Mouse (Mus musculus): ENCODE measurements around the gene Snap23. TPM values are rescaled to one million over a fixed set of nuclear protein-coding genes. Genes with fewer than 3 reads are reported as not detected.
"Not testable (repeated sequence)": the region's sequence is repeated elsewhere in the genome, so short reads cannot be mapped to it uniquely, and the experiment has no call there.

Snap23 gene
- 10 to 100 TPM; 40.5 to 52.2 (median 44.5) TPM for total RNA-seq (2022)

GRCm38 (mm10) chr2:120566886-120567797 is at the start of gene Snap23:
Snap23 (plus strand) TSS chr2:120567671.
- DNase-seq (ENCODE audit: low spot score in 2 of 2), result peak; percentile 92 to 96

GRCm38 (mm10) chr2:120518547-120519210 is 48.8 kb upstream of the Snap23 start:
- DNase-seq (ENCODE audit: low spot score in 2 of 2), result no peak

- DNase-seq (ENCODE audit: low spot score in 2 of 2), result no peak
Observed at GRCm38 (mm10) chr2:120526771-120527170, 40.7 kb upstream of the Snap23 start.

- no peak for DNase-seq (ENCODE audit: low spot score in 2 of 2)
Observed at GRCm38 (mm10) chr2:120529531-120529930, 37.9 kb upstream of the Snap23 start.

GRCm38 (mm10) chr2:120531223-120531622 is 36.2 kb upstream of the Snap23 start:
- DNase-seq (ENCODE audit: low spot score in 2 of 2), result no peak

GRCm38 (mm10) chr2:120539333-120539732 is 28.1 kb upstream of the Snap23 start:
- no peak for DNase-seq (ENCODE audit: low spot score in 2 of 2)

- DNase-seq (ENCODE audit: low spot score in 2 of 2), result peak; percentile 68
Observed at GRCm38 (mm10) chr2:120539778-120540208, 27.7 kb upstream of the Snap23 start.

GRCm38 (mm10) chr2:120544732-120545131 is 22.7 kb upstream of the Snap23 start:
- no peak for DNase-seq (ENCODE audit: low spot score in 2 of 2)

- no peak for DNase-seq (ENCODE audit: low spot score in 2 of 2)
Observed at GRCm38 (mm10) chr2:120556868-120557267, 10.6 kb upstream of the Snap23 start.

- no peak for DNase-seq (ENCODE audit: low spot score in 2 of 2)
Observed at GRCm38 (mm10) chr2:120558813-120559212, 8.7 kb upstream of the Snap23 start.

GRCm38 (mm10) chr2:120561524-120561923 is 5.9 kb upstream of the Snap23 start:
- no peak for DNase-seq (ENCODE audit: low spot score in 2 of 2)

GRCm38 (mm10) chr2:120562859-120563234 is 4.6 kb upstream of the Snap23 start:
- no peak for DNase-seq (ENCODE audit: low spot score in 2 of 2)

- peak; percentile 77 to 81 for DNase-seq (ENCODE audit: low spot score in 2 of 2)
Observed at GRCm38 (mm10) chr2:120563235-120563990, 4.1 kb upstream of the Snap23 start, which contains the start of gene Zfp106. Zfp106 (minus strand) TSS chr2:120563843.

- not testable (repeated sequence) for DNase-seq (ENCODE audit: low spot score in 2 of 2)
Observed at GRCm38 (mm10) chr2:120564548-120565188, 2.8 kb upstream of the Snap23 start.

GRCm38 (mm10) chr2:120565363-120565762 is 2.1 kb upstream of the Snap23 start:
- no peak for DNase-seq (ENCODE audit: low spot score in 2 of 2)

GRCm38 (mm10) chr2:120567798-120568320 is 388 bp downstream of the Snap23 start:
- no peak for DNase-seq (ENCODE audit: low spot score in 2 of 2)

GRCm38 (mm10) chr2:120571081-120571480 is 3.6 kb downstream of the Snap23 start:
- no peak for DNase-seq (ENCODE audit: low spot score in 2 of 2)

GRCm38 (mm10) chr2:120572161-120572560 is 4.7 kb downstream of the Snap23 start:
- not testable (repeated sequence) for DNase-seq (ENCODE audit: low spot score in 2 of 2)

- DNase-seq (ENCODE audit: low spot score in 2 of 2), result no peak
Observed at GRCm38 (mm10) chr2:120575121-120575520, 7.7 kb downstream of the Snap23 start.

- DNase-seq (ENCODE audit: low spot score in 2 of 2), result no peak
Observed at GRCm38 (mm10) chr2:120575978-120576377, 8.5 kb downstream of the Snap23 start.

- no peak for DNase-seq (ENCODE audit: low spot score in 2 of 2)
Observed at GRCm38 (mm10) chr2:120577799-120578198, 10.3 kb downstream of the Snap23 start.
